Mouse (Mus musculus): ENCODE measurements around the gene Ifnar2. TPM values are rescaled to one million over a fixed set of nuclear protein-coding genes. Genes with fewer than 3 reads are reported as not detected.

Gene Ifnar2
- polyA plus RNA-seq, 1 experiment from 2014 or later, result 44.2 TPM

- no peak for ATAC-seq
- Histone ChIP-seq H3K4me3 (replicated peaks; ENCODE audit: low read length) (no peak overlapping the region), H3K9ac (replicated peaks; ENCODE audit: low read depth, low read length) (no peak overlapping the region), H3K27me3 (replicated peaks; ENCODE audit: control insufficient read depth, insufficient read depth, low read length) (no peaks in the 10 kb centered on the region), H3K36me3 (ENCODE audit: control insufficient read depth, insufficient read depth) (no peaks in the 10 kb centered on the region), H3K4me1 (replicated peaks; ENCODE audit: control insufficient read depth, insufficient read depth, low read length) (no peaks in the 10 kb centered on the region; the same call in 1 of the 2 replicates), H3K4me2 (ENCODE audit: low read length) (no peak overlapping the region), H3K9me3 (ENCODE audit: control insufficient read depth, low read length) (no peaks in the 10 kb centered on the region), H3K27ac (ENCODE audit: low read length) (no peak overlapping the region)
Measured at GRCm38 (mm10) chr16:91366567-91366966, 6.0 kb upstream of the Ifnar2 start.

GRCm38 (mm10) chr16:91367066-91367465 is 5.5 kb upstream of the Ifnar2 start:
- Histone ChIP-seq H3K36me3 (ENCODE audit: control insufficient read depth, insufficient read depth) (no peaks in the 10 kb centered on the region), H3K4me3 (replicated peaks; ENCODE audit: low read length) (no peak overlapping the region), H3K9ac (replicated peaks; ENCODE audit: low read depth, low read length) (no peak overlapping the region), H3K9me3 (ENCODE audit: control insufficient read depth, low read length) (no peaks in the 10 kb centered on the region), H3K27me3 (replicated peaks; ENCODE audit: control insufficient read depth, insufficient read depth, low read length) (no peaks in the 10 kb centered on the region), H3K27ac (ENCODE audit: low read length) (no peak overlapping the region), H3K4me2 (ENCODE audit: low read length) (no peak overlapping the region), H3K4me1 (replicated peaks; ENCODE audit: control insufficient read depth, insufficient read depth, low read length) (no peaks in the 10 kb centered on the region; the same call in 1 of the 2 replicates)
- 89% methylated on average over 2 of the region's 2 CpGs for WGBS
- ATAC-seq, result no peak

- H3K9ac ChIP-seq (replicated peaks; ENCODE audit: low read depth, low read length), result peak overlapping the region; percentile 96
- no peaks in the 10 kb centered on the region for H3K27me3 ChIP-seq (replicated peaks; ENCODE audit: control insufficient read depth, insufficient read depth, low read length)
- H3K9me3 ChIP-seq (ENCODE audit: control insufficient read depth, low read length), result no peaks in the 10 kb centered on the region
- peak overlapping the region; percentile 93 for H3K27ac ChIP-seq (ENCODE audit: low read length)
- H3K4me2 ChIP-seq (ENCODE audit: low read length), result peak overlapping the region; percentile 58
- WGBS, result 39% methylated on average over 13 of the region's 13 CpGs
- ATAC-seq, result no peak; the same call in 1 of the 2 replicates
- H3K4me3 ChIP-seq (replicated peaks; ENCODE audit: low read length), result peak overlapping the region; percentile 80
- no peaks in the 10 kb centered on the region for H3K36me3 ChIP-seq (ENCODE audit: control insufficient read depth, insufficient read depth)
- peaks cover 11% of the 10 kb centered on the region for H3K4me1 ChIP-seq (replicated peaks; ENCODE audit: control insufficient read depth, insufficient read depth, low read length)
Measured at GRCm38 (mm10) chr16:91373473-91374252, 1.1 kb downstream of the Ifnar2 start.

- no peak for ATAC-seq
Measured at GRCm38 (mm10) chr16:91374253-91374634, 1.7 kb downstream of the Ifnar2 start.

GRCm38 (mm10) chr16:91376701-91377100 is 4.1 kb downstream of the Ifnar2 start:
- peaks cover 17% of the 10 kb centered on the region for H3K4me1 ChIP-seq (replicated peaks; ENCODE audit: control insufficient read depth, insufficient read depth, low read length)
- no peak for ATAC-seq
- H3K27ac ChIP-seq (ENCODE audit: low read length), result peak overlapping the region; percentile 55; the same call in 1 of the 2 replicates
- H3K27me3 ChIP-seq (replicated peaks; ENCODE audit: control insufficient read depth, insufficient read depth, low read length), result no peaks in the 10 kb centered on the region
- no peak overlapping the region for H3K9ac ChIP-seq (replicated peaks; ENCODE audit: low read depth, low read length)
- H3K4me3 ChIP-seq (replicated peaks; ENCODE audit: low read length), result no peak overlapping the region
- no peaks in the 10 kb centered on the region for H3K9me3 ChIP-seq (ENCODE audit: control insufficient read depth, low read length)
- no peak overlapping the region for H3K4me2 ChIP-seq (ENCODE audit: low read length)
- WGBS, result 73% methylated on average over 10 of the region's 10 CpGs
- no peaks in the 10 kb centered on the region for H3K36me3 ChIP-seq (ENCODE audit: control insufficient read depth, insufficient read depth)

More at GRCm38 (mm10) chr16:91374253-91374634, 1.7 kb downstream of the Ifnar2 start:
- no peaks in the 10 kb centered on the region for H3K36me3 ChIP-seq (ENCODE audit: control insufficient read depth, insufficient read depth)
- H3K9ac ChIP-seq (replicated peaks; ENCODE audit: low read depth, low read length), result no peak overlapping the region
- H3K4me2 ChIP-seq (ENCODE audit: low read length), result no peak overlapping the region
- H3K27me3 ChIP-seq (replicated peaks; ENCODE audit: control insufficient read depth, insufficient read depth, low read length), result no peaks in the 10 kb centered on the region
- no peaks in the 10 kb centered on the region for H3K9me3 ChIP-seq (ENCODE audit: control insufficient read depth, low read length)
- 93% methylated on average over 3 of the region's 3 CpGs for WGBS
- no peak overlapping the region for H3K4me3 ChIP-seq (replicated peaks; ENCODE audit: low read length)
- H3K27ac ChIP-seq (ENCODE audit: low read length), result no peak overlapping the region
- H3K4me1 ChIP-seq (replicated peaks; ENCODE audit: control insufficient read depth, insufficient read depth, low read length), result peaks cover 17% of the 10 kb centered on the region

- H3K36me3 ChIP-seq (ENCODE audit: control insufficient read depth, insufficient read depth), result no peaks in the 10 kb centered on the region
- H3K9me3 ChIP-seq (ENCODE audit: control insufficient read depth, low read length), result no peaks in the 10 kb centered on the region
- no peak overlapping the region for H3K27ac ChIP-seq (ENCODE audit: low read length)
- no peak overlapping the region for H3K9ac ChIP-seq (replicated peaks; ENCODE audit: low read depth, low read length)
- H3K4me1 ChIP-seq (replicated peaks; ENCODE audit: control insufficient read depth, insufficient read depth, low read length), result peaks cover 14% of the 10 kb centered on the region
- H3K27me3 ChIP-seq (replicated peaks; ENCODE audit: control insufficient read depth, insufficient read depth, low read length), result no peaks in the 10 kb centered on the region
- WGBS, result 67% methylated on average over 17 of the region's 17 CpGs
- no peak for ATAC-seq
- no peak overlapping the region for H3K4me3 ChIP-seq (replicated peaks; ENCODE audit: low read length)
- no peak overlapping the region; the same call in 1 of the 2 replicates for H3K4me2 ChIP-seq (ENCODE audit: low read length)
Measured at GRCm38 (mm10) chr16:91378431-91378986, 5.9 kb downstream of the Ifnar2 start.

GRCm38 (mm10) chr16:91378991-91379390 is 6.4 kb downstream of the Ifnar2 start:
- 17% methylated on average over 9 of the region's 9 CpGs for WGBS

GRCm38 (mm10) chr16:91379412-91379811 is 6.8 kb downstream of the Ifnar2 start:
- H3K27me3 ChIP-seq (replicated peaks; ENCODE audit: control insufficient read depth, insufficient read depth, low read length), result no peaks in the 10 kb centered on the region
- no peaks in the 10 kb centered on the region for H3K9me3 ChIP-seq (ENCODE audit: control insufficient read depth, low read length)
- no peak overlapping the region for H3K4me3 ChIP-seq (replicated peaks; ENCODE audit: low read length)
- peaks cover 8% of the 10 kb centered on the region for H3K4me1 ChIP-seq (replicated peaks; ENCODE audit: control insufficient read depth, insufficient read depth, low read length)
- peak overlapping the region; percentile 58 for H3K27ac ChIP-seq (ENCODE audit: low read length)
- no peak overlapping the region for H3K9ac ChIP-seq (replicated peaks; ENCODE audit: low read depth, low read length)
- no peak overlapping the region for H3K4me2 ChIP-seq (ENCODE audit: low read length)
- no peaks in the 10 kb centered on the region; the same call in 1 of the 2 replicates for H3K36me3 ChIP-seq (ENCODE audit: control insufficient read depth, insufficient read depth)
- ATAC-seq, result peak; percentile 47; the same call in 1 of the 2 replicates
- WGBS, result 10% methylated on average over 3 of the region's 3 CpGs

More at GRCm38 (mm10) chr16:91378991-91379390, 6.4 kb downstream of the Ifnar2 start:
- no peaks in the 10 kb centered on the region; the same call in 1 of the 2 replicates for H3K36me3 ChIP-seq (ENCODE audit: control insufficient read depth, insufficient read depth)
- H3K27ac ChIP-seq (ENCODE audit: low read length), result peak overlapping the region; percentile 58
- ATAC-seq, result peak; percentile 75
- no peaks in the 10 kb centered on the region for H3K9me3 ChIP-seq (ENCODE audit: control insufficient read depth, low read length)
- peaks cover 9% of the 10 kb centered on the region for H3K4me1 ChIP-seq (replicated peaks; ENCODE audit: control insufficient read depth, insufficient read depth, low read length)
- H3K27me3 ChIP-seq (replicated peaks; ENCODE audit: control insufficient read depth, insufficient read depth, low read length), result no peaks in the 10 kb centered on the region
- no peak overlapping the region; the same call in 1 of the 2 replicates for H3K4me2 ChIP-seq (ENCODE audit: low read length)
- no peak overlapping the region for H3K4me3 ChIP-seq (replicated peaks; ENCODE audit: low read length)
- H3K9ac ChIP-seq (replicated peaks; ENCODE audit: low read depth, low read length), result no peak overlapping the region

- no peak overlapping the region for H3K4me3 ChIP-seq (replicated peaks; ENCODE audit: low read length)
- no peak overlapping the region for H3K4me2 ChIP-seq (ENCODE audit: low read length)
- H3K27ac ChIP-seq (ENCODE audit: low read length), result no peak overlapping the region
- H3K36me3 ChIP-seq (ENCODE audit: control insufficient read depth, insufficient read depth), result no peaks in the 10 kb centered on the region; the same call in 1 of the 2 replicates
- no peaks in the 10 kb centered on the region for H3K9me3 ChIP-seq (ENCODE audit: control insufficient read depth, low read length)
- no peak for ATAC-seq
- WGBS, result 88% methylated on average over 5 of the region's 5 CpGs
- H3K27me3 ChIP-seq (replicated peaks; ENCODE audit: control insufficient read depth, insufficient read depth, low read length), result no peaks in the 10 kb centered on the region
- no peak overlapping the region for H3K9ac ChIP-seq (replicated peaks; ENCODE audit: low read depth, low read length)
- peaks cover 8% of the 10 kb centered on the region for H3K4me1 ChIP-seq (replicated peaks; ENCODE audit: control insufficient read depth, insufficient read depth, low read length)
Measured at GRCm38 (mm10) chr16:91380151-91380550, 7.6 kb downstream of the Ifnar2 start.

Measured in forebrain, embryonic 16.5 days (tissue).